Mouse (Mus musculus): ENCODE results near the gene Cbr2.

Cbr2 gene

DNA sequence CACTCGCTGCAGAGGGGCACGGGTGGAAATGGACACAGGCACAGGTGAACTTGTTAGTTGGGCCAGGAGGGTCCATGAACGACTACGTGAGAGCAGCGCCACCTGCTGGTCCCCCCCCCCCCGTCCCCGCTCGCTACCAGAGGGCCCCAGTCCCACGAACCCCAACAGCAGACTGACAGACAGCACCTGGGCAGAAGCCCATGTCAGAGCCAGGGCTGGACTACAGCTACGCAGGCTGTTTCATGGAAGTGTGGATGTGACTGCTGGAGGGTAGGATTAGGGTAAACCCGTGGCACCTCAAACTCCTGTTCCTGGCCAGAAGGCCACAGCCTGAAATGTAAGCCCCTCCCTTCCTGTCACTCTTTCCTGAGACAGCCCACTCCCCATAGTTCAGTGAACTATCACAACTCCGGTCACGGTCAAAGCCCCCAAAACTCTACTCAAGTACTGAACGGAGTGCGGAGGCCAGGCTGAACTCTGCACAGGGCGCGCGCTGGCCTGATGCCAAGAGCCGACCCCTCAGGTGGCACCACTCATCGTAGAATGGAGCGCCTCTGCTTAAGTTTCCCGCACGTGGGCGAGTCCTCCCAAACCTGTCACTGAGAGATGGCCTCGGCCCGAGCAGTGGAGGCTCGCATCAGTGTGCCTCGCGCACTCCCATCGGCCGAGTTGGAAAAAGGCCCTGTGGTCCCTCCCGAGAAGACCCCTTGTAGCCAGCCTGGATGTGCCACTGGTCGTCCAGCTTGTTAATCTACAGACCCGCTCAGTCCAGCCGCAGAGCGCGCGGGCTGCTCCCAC lies 18.9 kb downstream of the Cbr2 start:
- peak; percentile 63 to 84 for DNase-seq (ENCODE audit: inconsistent age in 2 of 2, low spot score in 1 of 2)

DNA sequence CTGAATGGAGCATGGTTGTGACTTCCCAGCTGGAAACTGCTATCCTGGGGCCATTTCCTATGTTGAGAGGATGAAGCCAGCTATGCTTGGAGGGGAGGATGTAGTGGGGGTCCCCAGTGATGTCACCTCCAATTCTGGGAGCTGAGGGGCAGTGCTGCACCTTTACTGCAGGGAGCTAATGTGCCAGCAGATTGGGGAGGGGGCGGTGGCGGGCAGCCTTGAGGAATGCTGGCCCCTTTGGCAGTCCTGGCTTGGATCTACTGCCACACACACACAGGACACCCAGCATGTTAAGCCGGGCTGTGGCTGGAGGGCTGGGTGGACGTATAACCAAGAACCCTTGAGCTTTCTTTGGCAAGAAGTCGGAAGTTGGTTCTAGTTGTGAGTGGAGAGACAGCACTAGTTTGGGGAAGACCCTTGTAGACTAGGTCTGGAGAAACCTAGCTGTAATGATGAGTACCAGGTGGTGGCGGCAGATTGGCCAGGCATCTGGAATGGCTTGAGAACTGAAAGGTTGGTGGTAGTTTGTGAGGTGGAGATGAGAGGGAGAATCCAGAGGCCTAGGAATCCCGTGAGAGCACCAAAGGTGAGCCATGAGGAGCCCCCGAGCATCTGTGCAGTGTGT lies 19.8 kb downstream of the Cbr2 start:
- peak in 1 of 2 experiments; percentile 53 for DNase-seq (ENCODE audit: inconsistent age in 2 of 2, low spot score in 1 of 2)

DNA sequence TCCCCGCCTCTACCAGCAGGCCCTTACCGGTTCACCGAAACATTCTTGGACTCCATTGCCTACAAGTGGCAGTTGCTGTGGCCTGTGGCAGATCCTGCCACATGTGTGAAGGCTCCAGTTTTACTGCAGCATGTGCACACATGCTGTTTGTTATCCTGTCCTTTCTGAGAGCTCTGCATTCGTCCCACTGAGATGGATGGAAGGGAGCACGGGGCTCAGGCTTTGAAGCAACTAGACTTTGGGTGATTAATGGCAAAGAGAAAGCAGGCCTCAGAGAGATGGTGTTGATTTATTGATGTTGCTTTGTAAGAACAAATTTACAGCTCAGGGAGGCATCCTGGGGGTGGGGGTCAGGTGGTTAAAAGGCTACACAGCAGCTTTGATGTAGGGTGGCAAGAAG lies 21.2 kb downstream of the Cbr2 start:
- no peak for DNase-seq (ENCODE audit: inconsistent age in 2 of 2, low spot score in 1 of 2)

DNA sequence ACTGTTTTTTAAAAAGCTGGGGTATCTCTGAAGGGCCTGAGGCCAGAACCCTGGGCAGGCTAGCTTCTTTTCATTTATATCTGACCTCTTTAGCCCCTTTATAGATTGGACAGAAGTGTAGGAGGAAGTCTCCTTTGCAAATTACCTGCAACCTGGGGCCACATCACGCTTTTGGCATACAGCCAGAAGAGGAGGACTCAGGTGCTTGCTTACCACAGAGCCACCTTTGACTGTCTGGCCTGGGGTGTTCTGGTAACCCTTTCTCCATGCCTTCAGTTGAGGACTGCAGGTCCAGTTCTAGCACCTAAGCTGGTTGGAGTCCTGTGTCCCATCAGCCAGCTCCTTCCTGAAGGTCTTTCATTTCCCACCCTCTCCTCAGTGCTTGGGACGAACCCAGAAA lies 22.4 kb downstream of the Cbr2 start:
- DNase-seq (ENCODE audit: inconsistent age in 2 of 2, low spot score in 1 of 2), result no peak

DNA sequence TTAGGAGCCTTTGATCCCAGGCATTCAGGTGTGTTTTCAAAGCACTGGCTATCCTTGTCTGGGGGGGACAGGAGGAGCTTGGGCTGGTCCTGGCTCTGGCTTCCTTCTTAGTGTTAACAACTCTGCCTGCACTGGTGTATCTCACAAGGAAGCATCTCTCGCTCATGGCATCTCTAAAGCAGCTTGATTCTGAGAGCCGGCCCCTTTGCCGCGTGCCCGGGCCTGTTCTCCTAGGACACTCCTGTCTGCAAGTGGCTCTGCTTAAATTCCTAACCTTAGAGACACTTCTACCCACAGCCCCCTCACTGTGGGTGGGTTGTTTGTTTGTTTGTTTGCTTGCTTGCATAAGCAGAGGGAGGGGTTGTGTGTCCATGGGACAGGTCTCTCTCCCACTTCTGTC lies 23.9 kb downstream of the Cbr2 start:
- DNase-seq (ENCODE audit: inconsistent age in 2 of 2, low spot score in 1 of 2), result no peak

DNA sequence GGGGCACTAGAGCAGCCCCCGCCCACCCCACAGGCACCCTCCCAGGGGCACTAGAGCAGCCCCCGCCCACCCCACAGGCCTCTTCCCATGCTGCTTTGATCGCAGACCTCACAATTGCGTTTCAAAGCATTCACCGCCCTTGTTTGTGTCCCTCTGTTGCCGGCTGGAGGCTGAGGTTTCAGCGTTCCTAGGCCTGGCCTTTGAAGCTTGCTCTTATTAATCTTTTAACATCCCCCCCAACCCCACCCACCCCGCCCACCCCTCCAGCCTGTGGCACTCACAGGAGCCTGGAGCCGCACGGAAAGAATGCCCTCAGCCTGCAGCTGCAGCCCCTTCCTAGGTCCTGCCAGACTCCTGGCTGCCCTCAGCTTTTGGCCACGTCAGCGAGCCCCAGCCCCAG lies 24.7 kb downstream of the Cbr2 start:
- DNase-seq (ENCODE audit: inconsistent age in 2 of 2, low spot score in 1 of 2), result no peak

DNA sequence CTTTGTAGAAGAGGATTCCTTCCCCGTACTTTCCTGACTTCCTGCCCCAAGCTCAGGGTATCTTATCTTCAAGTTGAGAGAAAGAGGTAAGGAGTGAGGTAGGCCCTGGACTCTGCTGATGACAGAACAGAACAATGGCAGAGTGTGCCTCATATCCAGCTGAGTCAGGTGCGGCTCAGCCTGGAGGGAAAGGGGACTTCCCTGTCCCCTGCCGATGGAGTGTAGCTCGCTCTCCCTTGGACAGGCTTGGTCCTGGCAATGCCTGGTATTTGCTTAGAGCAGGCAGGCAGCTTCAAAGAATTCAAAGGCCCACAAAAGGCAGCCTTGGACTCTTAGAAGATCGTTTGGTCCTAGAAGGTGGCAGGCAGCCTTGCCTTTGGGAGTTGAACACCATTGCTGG lies 25.8 kb downstream of the Cbr2 start:
- DNase-seq (ENCODE audit: inconsistent age in 2 of 2, low spot score in 1 of 2), result no peak

DNA sequence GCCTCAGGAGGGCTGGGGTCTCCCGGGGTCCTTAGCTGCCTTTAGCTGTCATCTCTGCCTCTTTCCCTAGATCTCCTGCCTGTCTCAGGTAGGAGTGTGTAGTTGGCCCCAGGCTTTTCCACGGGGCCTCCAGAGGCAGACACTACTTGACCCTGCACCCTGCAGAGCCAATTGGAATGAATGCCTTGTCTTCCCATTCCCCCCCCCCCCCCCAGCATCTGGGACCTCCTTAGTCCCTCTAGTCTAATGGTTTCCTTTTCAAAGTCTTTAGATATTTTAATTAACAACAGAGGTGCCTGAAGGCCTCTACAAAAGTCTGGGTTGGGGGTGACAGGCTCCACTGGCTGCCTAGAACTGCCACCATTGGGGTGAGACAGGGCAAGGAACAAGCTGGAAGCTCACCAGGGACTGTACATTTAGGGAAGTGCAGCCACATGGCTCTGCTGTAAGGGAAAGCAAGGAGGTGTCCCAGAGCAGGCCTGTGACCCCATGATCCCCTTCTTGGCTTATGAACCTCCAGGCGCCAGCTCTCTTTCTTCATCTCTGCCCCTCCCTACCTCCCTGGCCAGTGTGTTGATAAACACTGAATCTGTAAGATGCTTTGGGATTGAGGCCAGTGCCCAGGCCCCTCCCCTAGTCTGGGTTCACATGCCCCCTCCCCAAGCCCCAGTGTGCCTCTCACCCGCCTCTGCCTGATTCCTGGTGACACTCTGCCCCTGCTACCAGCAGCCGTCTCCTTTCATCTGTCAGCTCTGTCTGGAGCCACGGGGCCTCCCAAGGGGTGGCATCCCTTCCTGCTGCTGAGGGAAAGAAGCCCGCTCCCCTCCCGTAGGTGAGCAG lies 27.2 kb downstream of the Cbr2 start:
- DNase-seq (ENCODE audit: inconsistent age in 2 of 2, low spot score in 1 of 2), result no peak

DNA sequence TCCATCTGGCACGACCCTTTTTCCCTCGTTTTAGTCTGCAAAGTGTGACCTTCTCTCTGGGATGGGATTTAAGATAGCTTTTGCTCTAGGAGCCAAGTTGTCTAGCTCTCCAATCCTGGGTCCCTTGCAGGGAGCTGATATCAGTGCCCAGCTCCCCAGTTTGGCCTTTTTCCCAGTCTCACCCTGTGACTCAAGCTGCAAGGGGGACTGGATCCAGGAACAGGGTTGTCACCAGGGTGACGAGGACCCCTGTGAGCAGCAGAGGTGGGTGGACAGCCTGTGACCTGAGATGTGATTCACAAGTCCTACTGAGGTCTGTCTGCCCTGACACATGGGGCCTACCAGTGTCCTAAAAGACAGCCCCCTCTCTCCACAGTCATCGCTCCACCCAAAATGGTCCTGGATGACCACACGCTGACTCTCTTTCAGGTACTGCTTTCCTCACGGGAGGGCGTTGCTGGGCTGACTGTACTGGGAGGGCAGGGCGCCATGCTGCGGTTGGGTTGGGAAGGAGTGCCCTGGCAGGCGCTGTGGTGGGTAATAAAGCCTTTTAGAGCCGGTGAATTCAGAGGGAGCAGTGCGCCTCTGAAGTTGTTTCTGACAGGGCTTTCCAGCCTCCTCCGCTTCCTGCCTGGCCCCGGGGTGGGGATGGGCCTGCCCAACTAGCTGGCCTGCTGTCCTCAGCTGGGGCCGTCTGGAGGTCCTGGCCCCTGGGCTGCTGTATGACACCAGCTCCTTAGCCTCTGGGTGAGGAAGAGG lies 28.0 kb downstream of the Cbr2 start:
- peak; percentile 78 for DNase-seq (ENCODE audit: inconsistent age in 2 of 2, low spot score in 1 of 2)

DNA sequence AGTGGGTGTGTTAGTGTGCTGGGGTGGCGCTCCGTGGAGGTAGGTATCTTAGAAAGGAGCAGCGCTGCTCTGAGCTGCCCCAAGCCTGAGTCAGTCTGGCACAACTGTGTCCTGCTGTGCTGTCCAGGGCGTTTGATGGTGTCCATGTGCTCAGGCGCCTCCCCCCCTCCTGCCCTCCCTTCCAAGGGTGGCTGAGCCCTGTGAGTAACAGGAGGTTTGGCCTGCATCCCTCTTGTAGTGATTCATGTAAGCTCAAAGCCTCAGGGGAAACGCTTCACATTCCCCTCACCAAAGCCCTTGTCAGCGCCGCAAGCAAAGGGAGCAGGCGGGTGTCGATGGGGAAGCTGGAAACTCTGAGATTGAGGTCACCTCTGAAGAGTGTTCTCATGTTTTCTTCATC lies 34.2 kb downstream of the Cbr2 start:
- DNase-seq (ENCODE audit: inconsistent age in 2 of 2, low spot score in 1 of 2), result peak; percentile 89 to 93

DNA sequence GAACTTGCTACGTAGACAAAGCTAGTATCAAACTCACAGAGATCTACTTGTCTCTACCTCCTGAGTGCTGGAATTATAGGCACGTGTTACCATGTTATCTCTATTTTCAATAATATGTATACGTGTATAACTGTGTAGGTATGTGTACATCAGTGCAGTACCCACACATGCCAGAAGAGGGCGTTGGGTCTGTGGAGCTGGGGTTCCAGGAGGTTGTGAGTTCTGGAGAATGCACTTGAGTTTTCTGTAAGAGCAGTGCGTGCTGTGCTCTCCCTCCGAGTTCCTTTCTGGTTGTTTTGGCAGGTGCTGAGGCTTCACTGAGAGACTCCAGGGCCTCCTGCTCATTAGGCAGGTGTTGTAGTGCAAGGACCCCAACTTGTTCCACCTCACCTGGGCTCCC lies 35.3 kb downstream of the Cbr2 start:
- peak in 1 of 2 experiments; percentile 52 for DNase-seq (ENCODE audit: inconsistent age in 2 of 2, low spot score in 1 of 2)

DNA sequence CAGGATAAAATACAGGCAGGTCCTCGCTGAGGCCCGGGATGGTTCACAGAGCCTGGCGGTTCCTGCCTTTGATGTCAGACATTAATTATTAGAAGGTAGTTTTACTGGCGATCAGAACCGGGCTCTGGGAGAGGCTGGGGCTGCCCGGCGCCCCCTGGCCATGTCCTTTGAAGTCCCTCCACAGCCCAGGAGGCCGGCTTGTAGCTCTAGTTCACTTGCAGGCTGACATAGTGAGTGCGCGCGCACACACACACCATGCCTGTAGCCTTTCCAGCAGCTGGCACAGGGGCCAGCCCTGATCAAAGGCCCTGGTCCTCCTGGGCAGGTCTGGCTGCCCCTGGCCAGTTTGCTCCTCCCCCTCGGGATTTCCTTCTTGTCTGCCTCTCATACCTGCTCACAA lies 36.3 kb downstream of the Cbr2 start:
- DNase-seq (ENCODE audit: inconsistent age in 2 of 2, low spot score in 1 of 2), result peak in 1 of 2 experiments; percentile 65

DNA sequence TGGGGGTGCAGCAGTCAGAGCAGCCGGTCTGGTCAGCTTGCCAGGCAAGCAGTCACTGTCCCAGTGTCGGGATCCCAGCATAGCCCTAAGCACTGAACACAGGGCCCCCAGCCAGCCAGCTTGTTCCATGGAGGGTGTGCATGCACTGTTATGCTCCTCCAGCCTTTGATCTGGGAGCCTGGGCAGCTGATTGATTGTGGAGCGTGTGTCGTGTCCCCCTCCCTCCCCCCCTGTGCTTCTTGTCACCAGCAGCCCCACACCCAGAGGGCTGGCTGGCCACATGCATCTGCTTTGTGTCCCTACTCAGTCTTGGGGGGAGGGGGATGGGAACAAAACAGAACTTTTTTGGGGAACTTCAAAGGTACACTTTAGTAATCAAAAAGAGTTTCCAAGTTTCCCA lies 36.7 kb downstream of the Cbr2 start:
- peak; percentile 63 to 72 for DNase-seq (ENCODE audit: inconsistent age in 2 of 2, low spot score in 1 of 2)

DNA sequence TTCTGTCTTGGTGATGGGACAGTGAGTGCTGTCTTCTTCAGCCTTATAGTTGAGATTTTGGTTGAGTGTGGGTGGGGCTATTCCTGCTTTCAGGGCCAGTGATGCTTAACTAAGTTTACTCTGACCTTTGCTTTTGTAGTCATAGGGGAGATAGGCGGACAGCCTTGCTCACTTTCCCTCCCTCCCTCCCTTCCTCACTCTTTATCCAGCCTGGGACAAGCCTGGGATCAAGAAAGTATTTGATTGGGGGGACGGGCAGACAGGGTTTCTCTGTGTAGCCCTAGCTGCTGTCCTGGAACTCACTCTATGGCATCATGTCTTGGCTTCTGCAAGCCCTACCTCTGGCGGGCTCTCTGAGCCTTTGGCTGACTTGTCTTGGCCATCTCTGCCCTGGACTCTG lies 38.5 kb downstream of the Cbr2 start:
- DNase-seq (ENCODE audit: inconsistent age in 2 of 2, low spot score in 1 of 2), result no peak

DNA sequence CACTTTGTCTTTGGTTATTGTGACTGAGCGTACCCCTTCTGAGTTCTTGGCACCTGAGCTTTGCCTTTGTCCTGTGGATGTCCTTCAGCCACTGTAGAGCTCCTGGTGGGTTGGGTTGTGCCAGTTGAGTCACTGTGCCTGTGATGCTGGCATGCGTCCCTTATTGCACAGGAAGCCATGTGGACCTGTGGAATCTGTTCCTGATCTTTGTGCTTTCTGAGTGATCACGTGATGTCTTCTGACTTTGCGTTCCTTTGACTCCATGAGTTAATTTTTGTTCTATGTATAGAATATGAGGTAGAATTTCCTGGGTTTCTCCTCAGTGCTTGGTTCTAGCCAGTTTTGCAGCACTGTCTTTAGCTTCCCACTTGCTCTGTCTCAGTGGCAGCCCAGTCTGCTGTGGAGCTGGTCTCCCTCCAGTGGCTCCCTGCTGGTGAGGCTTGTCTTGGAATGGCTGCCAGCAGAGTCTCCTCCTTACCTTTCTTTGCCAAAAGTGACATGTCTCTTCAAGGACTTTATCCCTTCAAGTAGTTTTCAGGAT lies 39.4 kb downstream of the Cbr2 start:
- peak; percentile 74 to 84 for DNase-seq (ENCODE audit: inconsistent age in 2 of 2, low spot score in 1 of 2)

DNA sequence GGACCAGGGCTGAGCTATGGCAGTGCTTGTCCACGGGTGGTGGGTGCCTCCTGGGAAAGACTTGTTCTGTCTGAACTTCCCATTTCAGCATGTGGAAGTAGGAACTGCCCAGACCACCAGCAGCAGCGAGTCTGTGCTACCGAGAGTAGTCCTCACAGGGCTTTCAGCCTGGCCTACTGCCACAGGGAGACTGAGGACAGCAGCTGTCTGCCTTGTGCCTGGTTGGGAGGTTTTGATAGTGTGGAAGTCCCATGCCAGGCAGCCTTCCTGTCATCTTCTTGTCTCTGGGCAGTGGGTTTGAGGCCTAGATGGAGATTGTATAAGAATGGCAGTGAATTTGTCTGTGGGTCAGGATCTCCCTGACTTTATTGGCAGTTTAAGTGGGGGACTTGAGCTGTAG lies 42.5 kb downstream of the Cbr2 start:
- DNase-seq (ENCODE audit: inconsistent age in 2 of 2, low spot score in 1 of 2), result no peak

DNA sequence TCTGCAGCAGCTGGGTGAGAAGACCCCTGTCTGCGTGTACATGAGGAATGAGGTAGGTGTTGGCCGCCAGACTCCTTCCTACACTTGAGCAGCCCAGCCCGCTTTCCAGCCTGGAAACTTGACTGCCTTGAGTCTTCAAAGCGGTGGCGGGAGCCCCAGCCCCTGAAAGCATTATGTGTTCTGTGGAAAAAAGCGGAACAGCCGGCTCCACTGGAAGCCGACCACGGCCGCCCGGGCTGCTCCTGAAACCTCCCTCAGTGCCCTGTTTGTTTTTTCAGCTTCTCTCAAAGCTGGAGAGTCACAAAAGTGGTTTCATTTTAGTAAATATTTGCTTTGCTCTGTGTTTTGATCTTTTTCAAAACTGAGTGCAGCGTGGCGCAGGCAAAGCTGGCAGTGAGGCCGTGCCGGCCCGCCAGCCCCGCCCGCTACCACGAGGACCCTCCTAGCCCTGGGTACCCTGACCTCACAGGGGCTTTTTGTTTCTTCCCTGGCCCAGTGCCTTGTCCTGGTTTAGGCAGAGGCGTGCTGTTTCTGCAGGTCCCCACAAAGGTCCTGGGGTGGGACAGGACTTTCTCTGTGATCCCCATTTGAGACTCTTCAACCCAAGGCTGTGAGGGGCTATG lies 45.2 kb downstream of the Cbr2 start:
- no peak for DNase-seq (ENCODE audit: inconsistent age in 2 of 2, low spot score in 1 of 2)

DNA sequence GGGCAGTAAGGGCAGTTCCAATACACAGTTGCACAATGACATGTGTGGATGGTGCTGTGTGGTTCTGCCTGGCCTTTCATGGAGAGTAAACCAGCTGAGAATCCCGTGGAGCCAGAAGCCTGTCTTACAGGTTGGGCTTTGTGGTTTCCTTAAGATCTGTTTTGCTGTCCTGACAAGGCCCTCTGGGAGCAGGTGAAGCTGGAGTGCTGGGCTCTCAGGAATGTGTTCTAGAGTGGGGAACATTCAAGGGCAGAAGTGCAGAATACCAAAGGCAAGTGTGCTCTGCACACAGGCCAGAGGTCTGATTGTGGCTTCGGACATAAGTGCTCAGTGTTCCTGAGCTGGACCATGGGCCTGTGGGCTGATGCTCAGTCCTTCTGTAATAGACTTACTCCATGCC lies 47.3 kb downstream of the Cbr2 start:
- no peak for DNase-seq (ENCODE audit: inconsistent age in 2 of 2, low spot score in 1 of 2)

DNA sequence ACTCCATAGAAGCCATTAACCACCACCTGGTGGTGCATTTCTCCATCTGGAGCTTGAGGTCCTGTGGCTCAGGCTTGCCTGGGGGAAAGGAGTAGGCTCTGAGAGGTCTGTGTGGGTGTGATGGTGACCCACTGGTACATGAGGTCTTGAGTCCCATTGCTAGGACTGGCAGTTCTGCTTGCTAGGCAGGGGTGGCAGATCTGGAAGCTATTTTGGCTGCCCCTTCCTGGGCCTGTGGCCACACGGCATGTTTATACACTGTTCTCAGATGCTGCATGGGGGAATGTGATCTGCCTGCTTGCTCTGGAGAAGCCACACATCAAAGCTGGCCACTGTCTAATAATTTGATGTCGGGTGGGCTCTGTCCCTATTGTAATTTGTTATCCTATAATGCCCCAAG lies 47.8 kb downstream of the Cbr2 start:
- no peak for DNase-seq (ENCODE audit: inconsistent age in 2 of 2, low spot score in 1 of 2)

DNA sequence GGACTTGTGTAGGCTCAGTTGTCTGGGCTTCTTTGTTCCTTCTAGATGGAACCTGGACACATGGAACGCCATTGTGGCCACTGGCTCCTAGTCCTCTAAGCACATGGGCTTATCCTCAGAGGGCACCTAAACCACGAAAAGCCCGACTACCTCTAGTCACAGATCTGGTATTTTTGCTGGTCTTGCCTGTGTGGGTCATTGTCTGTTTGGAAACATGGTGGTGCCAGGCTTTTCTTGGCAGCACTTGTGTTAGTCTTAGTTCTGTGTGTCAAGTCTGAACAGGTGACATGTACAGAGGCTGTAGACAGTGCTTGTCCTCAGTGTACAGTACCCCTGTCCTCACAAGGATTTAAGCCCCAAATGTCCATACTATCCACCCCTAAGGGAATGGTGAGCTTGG lies 48.4 kb downstream of the Cbr2 start:
- no peak for DNase-seq (ENCODE audit: inconsistent age in 2 of 2, low spot score in 1 of 2)

Measured in adrenal gland, adult (tissue).